Mouse (Mus musculus): Measurements from ENCODE around the gene Map2k5.

GRCm38 (mm10) chr9:63378174-63378573 lies 472 bp upstream of the Map2k5 start:
- TF ChIP-seq POLR2A (IDR thresholded peaks at IDR 0.05; ENCODE audit: control insufficient read depth, extremely low read depth, insufficient read depth, low read length, poor library complexity) (no peak), CTCF (IDR thresholded peaks at IDR 0.05; ENCODE audit: borderline replicate concordance, control insufficient read depth, extremely low read depth, insufficient read depth, low read length, poor library complexity) (no peak)

Measured in thymus, adult 2 months (tissue).